Mouse (Mus musculus): ENCODE results near the gene Ptbp1.
A peak's percentile ranks its signal among the peaks of the same experiment; 100 is the strongest.
"Not testable (repeated sequence)": the region's sequence is repeated elsewhere in the genome, so short reads cannot be mapped to it uniquely, and the experiment has no call there.

Ptbp1 gene

GRCm38 (mm10) chr10:79883297-79884084 lies 29.3 kb downstream of the Ptbp1 start:
- DNase-seq (ENCODE audit: low spot score in 2 of 2): peak; percentile 75 to 92

GRCm38 (mm10) chr10:79884446-79884845 lies 30.2 kb downstream of the Ptbp1 start:
- DNase-seq (ENCODE audit: low spot score in 2 of 2): no peak

GRCm38 (mm10) chr10:79884938-79885337 lies 30.7 kb downstream of the Ptbp1 start:
- DNase-seq (ENCODE audit: low spot score in 2 of 2): not testable (repeated sequence)

- DNase-seq (ENCODE audit: low spot score in 2 of 2): no peak
Observed at GRCm38 (mm10) chr10:79886054-79886453, 31.8 kb downstream of the Ptbp1 start, which contains the start of gene Elane. Elane (plus strand) TSS chr10:79886247.

GRCm38 (mm10) chr10:79886611-79887010 lies 32.4 kb downstream of the Ptbp1 start:
- no peak for DNase-seq (ENCODE audit: low spot score in 2 of 2)

GRCm38 (mm10) chr10:79889386-79889785 lies 35.2 kb downstream of the Ptbp1 start:
- no peak for DNase-seq (ENCODE audit: low spot score in 2 of 2)

- no peak for DNase-seq (ENCODE audit: low spot score in 2 of 2)
Observed at GRCm38 (mm10) chr10:79890670-79891069, 36.4 kb downstream of the Ptbp1 start, which contains the start of gene Cfd. Cfd (plus strand) TSS chr10:79890853.

- peak; percentile 85 to 96 for DNase-seq (ENCODE audit: low spot score in 2 of 2)
Observed at GRCm38 (mm10) chr10:79892451-79893118, 38.4 kb downstream of the Ptbp1 start.

GRCm38 (mm10) chr10:79896306-79896705 lies 42.1 kb downstream of the Ptbp1 start:
- DNase-seq (ENCODE audit: low spot score in 2 of 2): no peak

GRCm38 (mm10) chr10:79896814-79897213 lies 42.6 kb downstream of the Ptbp1 start:
- DNase-seq (ENCODE audit: low spot score in 2 of 2): no peak

- DNase-seq (ENCODE audit: low spot score in 2 of 2): no peak
Observed at GRCm38 (mm10) chr10:79897316-79898245, 43.4 kb downstream of the Ptbp1 start.

GRCm38 (mm10) chr10:79900951-79901410 lies 46.8 kb downstream of the Ptbp1 start:
- no peak for DNase-seq (ENCODE audit: low spot score in 2 of 2)

GRCm38 (mm10) chr10:79906712-79907111 lies 52.5 kb downstream of the Ptbp1 start:
- no peak for DNase-seq (ENCODE audit: low spot score in 2 of 2)

- DNase-seq (ENCODE audit: low spot score in 2 of 2): no peak
Observed at GRCm38 (mm10) chr10:79907415-79907814, 53.2 kb downstream of the Ptbp1 start.

GRCm38 (mm10) chr10:79908167-79909091 lies 54.2 kb downstream of the Ptbp1 start, which contains the start of gene Med16:
Med16 (minus strand) TSS chr10:79908923.
- DNase-seq (ENCODE audit: low spot score in 2 of 2): peak; percentile 96 to 97

GRCm38 (mm10) chr10:79909092-79909922 lies 55.1 kb downstream of the Ptbp1 start:
- DNase-seq (ENCODE audit: low spot score in 2 of 2): no peak

- DNase-seq (ENCODE audit: low spot score in 2 of 2): no peak
Observed at GRCm38 (mm10) chr10:79910556-79910955, 56.3 kb downstream of the Ptbp1 start, which contains the start of gene Gm26602. Gm26602 (plus strand) TSS chr10:79910856.

- peak in 1 of 2 experiments; percentile 23 for DNase-seq (ENCODE audit: low spot score in 2 of 2)
Observed at GRCm38 (mm10) chr10:79912412-79912811, 58.2 kb downstream of the Ptbp1 start.
